Mouse (Mus musculus): ENCODE data around the gene Olfr350.

Olfr350 gene

GRCm38 (mm10) chr2:36846010-36846409 is at the start of gene Olfr350:
Gene Olfr350, plus strand, starts transcription at chr2:36846310.
- DNase-seq = no peak

GRCm38 (mm10) chr2:36816932-36817331 is 29.2 kb upstream of the Olfr350 start, which contains the start of gene Olfr3:
Gene Olfr3, minus strand, starts transcription at chr2:36817032.
- DNase-seq = no peak

GRCm38 (mm10) chr2:36862560-36862959 is 16.4 kb downstream of the Olfr350 start, which contains the start of gene Olfr351:
Gene Olfr351, minus strand, starts transcription at chr2:36862660.
- DNase-seq = no peak

GRCm38 (mm10) chr2:36868160-36868559 is 22.1 kb downstream of the Olfr350 start, which contains the start of gene Olfr352:
Gene Olfr352, plus strand, starts transcription at chr2:36868460.
- no peak for DNase-seq

- no peak for DNase-seq
Measured at GRCm38 (mm10) chr2:36892836-36893235, 46.7 kb downstream of the Olfr350 start, which contains the start of gene Olfr353. Gene Olfr353, minus strand, starts transcription at chr2:36892936.

- no peak for DNase-seq
Measured at GRCm38 (mm10) chr2:36897114-36897513, 51.0 kb downstream of the Olfr350 start.

Data from thymus, postnatal 25 days (tissue).